Mouse (Mus musculus): ENCODE results near the gene Rbm46. TPM values are rescaled to one million over a fixed set of nuclear protein-coding genes. Genes with fewer than 3 reads are reported as not detected.
A peak's percentile ranks its signal among the peaks of the same experiment; 100 is the strongest.

The Rbm46 gene
- 1.0 and 1.1 TPM in 2 replicates for polyA plus RNA-seq (2012; rRNA removed)

DNA sequence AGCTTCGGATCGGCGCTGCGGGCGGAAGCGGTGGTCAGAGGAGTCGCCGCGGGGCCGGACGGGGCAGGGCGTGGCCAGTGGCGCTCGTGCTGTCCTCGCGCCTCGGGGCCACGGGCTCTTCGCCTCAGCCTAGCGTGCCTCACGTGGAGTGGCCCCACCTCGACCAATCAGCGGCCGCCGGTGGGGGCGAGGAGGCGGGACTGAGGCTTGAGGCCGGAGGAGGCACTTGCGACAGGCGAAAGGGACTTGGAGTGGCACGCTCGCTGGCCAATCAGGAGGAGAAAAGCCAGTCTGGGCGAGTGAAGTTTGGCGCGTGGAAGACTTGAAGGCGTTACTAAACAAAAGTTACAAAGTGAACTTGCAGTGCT, at the start of gene Rbm46:
Gene Rbm46 (minus strand): TSS at position 112 of the 368 bp plus-strand sequence.
- DNase-seq (ENCODE audit: low spot score) = peak; percentile 58

DNA sequence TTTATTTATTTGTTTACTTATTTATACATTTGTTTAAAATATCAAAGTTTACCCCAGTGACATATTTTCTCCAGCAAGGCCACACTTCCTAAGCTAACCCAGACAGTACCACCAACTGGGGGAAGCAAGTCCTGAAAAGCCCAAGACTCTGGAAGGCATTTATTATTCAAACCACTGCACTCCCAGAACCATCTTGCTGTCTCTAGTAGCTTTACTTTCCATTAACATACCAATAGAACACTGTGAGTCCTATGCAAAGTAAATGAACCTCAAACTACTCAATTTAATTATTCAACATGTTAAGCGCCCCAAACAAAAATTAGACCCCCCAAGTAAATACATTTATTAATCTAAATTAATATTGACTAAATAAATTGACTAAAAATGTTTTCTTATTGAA, 39.3 kb upstream of the Rbm46 start:
- no peak for DNase-seq (ENCODE audit: low spot score)

GRCm38 (mm10) chr3:82908671-82909070, 32.4 kb upstream of the Rbm46 start:
- no peak for DNase-seq (ENCODE audit: low spot score)

DNA sequence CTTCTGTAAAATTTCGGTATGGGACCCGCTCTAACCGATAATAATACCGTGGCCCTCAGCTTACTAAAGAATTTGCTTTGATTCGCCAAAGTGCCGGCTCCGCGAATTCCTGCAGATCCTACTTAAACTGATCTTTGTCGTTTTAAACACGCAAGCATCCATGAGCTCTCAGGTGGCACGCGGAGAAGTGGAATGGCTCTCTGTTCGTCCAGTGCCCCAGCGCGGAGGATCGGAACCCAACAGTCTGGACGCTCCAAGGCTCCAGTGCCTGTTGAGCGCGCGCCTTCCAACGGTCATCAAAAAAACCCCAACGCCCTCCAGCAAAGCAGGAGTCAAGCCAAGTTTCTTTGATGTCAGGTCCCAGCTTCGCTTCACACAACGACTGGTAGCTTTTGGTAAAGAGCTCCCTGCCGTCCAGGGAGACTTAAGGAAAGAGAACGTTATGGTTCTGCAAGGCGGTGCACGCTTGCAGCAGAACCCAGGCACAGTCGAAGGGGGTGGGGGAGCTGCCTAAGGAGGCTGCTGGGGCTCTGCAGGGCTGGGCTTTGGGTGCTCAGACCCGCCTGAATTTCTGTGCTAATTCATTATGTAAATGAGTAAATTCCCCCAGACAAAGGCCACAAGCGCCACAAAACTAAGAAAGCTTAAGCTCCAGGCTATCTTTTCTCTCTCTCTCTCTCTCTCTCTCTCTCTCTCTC, 28.1 kb upstream of the Rbm46 start:
- DNase-seq (ENCODE audit: low spot score) = no peak

- DNase-seq (ENCODE audit: low spot score) = peak; percentile 23
Observed at GRCm38 (mm10) chr3:82903613-82904205, 27.4 kb upstream of the Rbm46 start, which contains the start of gene Lrat. Gene Lrat, minus strand, starts transcription at chr3:82903973.

GRCm38 (mm10) chr3:82902757-82903612, 26.7 kb upstream of the Rbm46 start:
- no peak for DNase-seq (ENCODE audit: low spot score)

DNA sequence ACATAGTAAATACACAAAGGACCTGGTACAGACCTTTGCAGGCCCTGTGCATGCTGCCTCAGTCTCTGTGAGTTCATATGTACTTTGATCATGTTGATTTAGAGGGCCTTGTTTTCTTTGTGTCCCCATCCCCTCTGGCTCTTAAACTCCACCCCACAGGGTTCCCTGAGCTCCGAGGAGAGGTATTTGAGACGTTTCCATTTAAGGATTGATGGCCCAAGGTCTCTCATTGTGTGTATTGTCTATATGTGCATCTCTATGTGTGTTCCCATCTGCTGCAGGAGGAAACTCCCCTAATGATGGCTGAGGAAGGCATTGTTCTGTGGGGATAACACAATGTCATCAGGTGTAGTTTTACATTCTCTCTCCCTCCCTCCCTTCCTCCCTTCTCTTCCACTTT, 12.6 kb upstream of the Rbm46 start:
- DNase-seq (ENCODE audit: low spot score) = no peak

DNA sequence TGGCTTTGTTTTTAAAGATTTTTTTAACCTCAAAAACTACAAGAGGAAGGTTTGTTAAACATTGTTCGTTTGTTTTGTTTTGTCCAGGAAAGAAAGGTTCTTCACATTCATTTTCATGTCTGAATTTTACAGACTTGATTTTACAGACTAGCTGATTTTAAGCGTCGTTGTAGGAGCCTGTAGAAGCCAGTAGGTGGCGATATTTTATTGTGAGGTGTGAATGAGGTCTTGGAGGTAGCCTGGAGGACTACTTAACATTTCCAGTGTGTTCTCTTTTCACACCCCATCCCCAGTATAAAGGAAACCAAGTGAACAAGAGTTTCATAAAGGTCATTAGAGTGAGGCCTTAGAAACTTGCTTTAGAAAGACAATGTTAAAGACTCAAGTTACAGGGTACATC, 975 bp upstream of the Rbm46 start:
- DNase-seq (ENCODE audit: low spot score) = no peak

GRCm38 (mm10) chr3:82875671-82876371, 462 bp downstream of the Rbm46 start:
- no peak for DNase-seq (ENCODE audit: low spot score)

GRCm38 (mm10) chr3:82857414-82858077, 18.7 kb downstream of the Rbm46 start:
- DNase-seq (ENCODE audit: low spot score) = no peak

DNA sequence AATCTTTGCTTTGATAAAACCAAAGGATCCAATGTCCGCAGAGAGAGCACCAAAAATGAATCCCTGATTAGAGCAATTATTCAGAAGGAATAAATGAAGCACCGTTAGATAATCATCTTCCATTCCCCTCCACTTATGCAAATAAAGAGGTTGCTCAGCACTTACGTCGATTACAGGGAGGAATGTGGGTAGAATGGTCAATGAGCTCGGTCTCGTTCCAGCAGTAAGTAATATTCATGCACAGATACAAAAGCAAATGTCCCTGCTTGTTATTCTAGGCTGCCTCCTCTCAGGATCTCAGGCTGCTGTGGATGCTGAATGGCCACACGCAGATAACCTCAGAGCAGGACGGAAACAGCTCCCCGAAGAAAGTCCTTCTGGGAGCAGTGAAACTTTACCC, 51.1 kb downstream of the Rbm46 start:
- no peak for DNase-seq (ENCODE audit: low spot score)

DNA sequence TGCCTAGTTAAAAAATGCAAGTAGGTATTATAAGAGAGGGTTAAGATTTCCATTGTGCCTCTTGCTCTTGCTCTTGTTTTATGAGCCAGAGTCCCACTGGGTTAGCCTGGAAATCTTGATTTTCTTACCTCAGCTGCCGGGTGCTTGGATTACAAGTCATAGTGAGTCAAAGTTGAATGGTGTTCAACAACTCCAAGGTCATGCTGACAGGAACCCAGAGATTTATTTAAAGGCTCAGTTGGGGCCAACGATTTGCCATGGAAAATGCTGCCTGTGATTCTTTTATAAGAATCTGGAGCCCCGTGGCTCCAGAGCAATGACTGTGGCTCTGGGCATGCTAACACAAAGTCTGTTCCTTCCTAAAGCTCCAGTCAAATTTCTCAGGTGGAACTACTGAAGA, 64.4 kb downstream of the Rbm46 start:
- no peak for DNase-seq (ENCODE audit: low spot score)

DNA sequence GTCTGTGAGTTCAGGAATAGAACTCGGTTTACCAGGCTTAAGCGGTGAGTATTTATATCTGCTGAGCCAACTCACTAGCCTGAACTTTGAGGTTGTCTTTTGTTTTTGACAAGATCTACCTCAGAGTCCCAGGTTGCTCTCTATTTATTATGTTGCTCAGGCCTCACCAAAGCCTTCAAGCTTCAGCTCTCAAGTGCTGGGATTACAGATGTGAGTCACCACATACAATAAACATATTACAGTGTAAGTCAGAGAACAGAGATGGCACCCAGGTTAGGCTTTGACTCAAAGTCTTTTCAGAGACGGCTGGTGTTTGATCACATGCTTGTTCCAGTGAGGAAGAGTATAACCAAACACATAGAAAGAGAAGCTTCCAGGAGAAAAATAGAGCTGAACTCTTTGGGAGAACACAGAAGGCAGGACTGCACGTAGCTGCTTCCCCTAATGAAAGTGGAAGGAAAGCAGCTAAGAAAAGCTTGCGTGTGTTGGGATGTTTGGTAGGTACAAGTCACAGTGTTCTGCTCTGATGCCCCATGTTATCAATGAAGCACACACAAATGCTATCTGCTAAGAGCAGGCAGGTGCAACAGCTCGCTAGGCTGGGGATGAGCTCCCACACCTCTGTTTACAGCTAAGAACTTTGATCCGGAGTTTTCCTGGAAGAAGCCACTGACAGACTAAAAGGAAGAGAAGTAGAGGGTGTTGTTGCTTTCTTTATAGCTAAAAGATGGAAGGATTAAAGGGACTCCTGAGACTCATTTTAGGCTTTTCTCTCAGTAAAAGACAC, 65.8 kb downstream of the Rbm46 start:
- DNase-seq (ENCODE audit: low spot score) = no peak

DNA sequence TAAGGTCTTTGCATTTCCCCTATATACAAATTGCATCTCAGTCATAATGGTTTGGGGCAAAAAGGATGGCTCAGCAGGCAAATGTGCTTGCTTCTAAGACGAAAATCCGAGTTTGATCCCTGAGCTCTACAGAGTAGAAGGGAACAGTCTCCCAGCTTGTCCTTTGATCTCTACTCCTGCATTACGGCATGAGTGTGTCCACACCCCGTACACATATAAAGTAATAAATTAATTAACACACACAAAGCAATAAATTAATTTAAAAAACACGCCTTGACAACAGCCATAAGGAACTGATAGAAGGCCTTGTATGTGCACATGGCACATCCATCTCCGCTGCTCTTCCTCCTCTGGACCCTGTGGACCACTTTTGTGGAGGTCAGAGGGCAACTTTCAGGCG, 66.5 kb downstream of the Rbm46 start:
- no peak for DNase-seq (ENCODE audit: low spot score)

DNA sequence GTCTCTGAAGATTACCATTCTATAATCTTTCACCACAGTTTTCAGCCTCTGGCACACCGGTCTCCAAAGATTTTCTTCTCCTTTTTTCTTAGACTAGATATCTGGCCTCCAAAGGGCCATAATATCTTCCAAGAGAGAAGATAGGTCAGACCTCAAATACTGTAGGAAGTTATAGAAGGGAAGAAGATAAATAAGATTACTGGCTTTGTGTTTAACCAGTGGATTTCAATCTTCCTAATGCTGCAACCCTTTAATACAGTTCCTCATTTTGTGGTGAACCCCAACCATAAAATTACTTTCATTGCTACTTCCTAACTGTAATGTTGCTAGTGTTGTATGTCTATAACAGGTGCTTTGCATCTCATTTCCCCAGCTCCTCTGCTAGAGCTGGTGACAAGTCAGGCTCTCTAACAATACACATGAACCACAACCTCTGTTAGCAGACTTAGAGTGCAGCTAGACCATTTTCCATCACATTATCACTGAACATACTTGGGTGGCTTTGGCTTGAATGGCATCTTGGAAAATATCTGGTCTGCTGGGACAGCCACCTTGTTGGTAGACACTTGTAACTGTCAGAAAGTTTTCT, 67.9 kb downstream of the Rbm46 start:
- DNase-seq (ENCODE audit: low spot score) = no peak

DNA sequence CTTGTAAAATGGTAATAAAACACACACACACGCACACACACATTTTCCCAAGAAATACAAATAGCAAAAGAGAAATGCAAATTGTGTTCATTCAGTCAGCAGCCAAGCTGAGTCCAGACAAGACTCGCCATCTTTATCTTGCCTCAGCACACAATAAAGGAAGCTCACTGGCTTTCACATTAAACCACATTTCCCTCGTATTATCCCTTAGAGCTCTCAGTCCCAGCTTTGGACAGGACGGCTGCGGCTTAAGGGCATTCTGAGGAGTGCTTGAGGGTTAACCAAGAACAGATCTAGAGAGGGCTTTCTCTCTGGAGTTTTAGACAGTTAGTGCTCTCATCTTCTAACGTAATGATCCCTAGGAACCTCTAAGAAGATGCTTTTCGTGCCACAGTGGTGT, 71.0 kb downstream of the Rbm46 start:
- no peak for DNase-seq (ENCODE audit: low spot score)

DNA sequence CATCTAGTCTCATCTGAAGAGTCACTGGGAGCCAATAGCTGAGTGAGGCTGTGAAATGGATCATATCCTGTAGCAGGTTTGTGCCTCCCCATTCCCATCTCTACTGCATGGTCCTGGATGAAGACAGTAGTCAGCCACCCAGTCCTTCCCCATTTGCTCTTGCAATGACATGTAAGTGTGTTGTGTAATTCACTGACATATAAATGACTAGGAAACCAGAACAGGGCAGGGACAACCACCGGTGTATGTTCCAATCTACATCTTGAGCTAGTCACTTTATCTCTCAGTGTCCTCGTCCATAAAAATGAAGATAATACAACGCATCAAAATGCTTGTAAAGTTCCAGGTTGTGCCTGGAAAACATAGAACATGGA, 75.8 kb downstream of the Rbm46 start:
- no peak for DNase-seq (ENCODE audit: low spot score)

DNA sequence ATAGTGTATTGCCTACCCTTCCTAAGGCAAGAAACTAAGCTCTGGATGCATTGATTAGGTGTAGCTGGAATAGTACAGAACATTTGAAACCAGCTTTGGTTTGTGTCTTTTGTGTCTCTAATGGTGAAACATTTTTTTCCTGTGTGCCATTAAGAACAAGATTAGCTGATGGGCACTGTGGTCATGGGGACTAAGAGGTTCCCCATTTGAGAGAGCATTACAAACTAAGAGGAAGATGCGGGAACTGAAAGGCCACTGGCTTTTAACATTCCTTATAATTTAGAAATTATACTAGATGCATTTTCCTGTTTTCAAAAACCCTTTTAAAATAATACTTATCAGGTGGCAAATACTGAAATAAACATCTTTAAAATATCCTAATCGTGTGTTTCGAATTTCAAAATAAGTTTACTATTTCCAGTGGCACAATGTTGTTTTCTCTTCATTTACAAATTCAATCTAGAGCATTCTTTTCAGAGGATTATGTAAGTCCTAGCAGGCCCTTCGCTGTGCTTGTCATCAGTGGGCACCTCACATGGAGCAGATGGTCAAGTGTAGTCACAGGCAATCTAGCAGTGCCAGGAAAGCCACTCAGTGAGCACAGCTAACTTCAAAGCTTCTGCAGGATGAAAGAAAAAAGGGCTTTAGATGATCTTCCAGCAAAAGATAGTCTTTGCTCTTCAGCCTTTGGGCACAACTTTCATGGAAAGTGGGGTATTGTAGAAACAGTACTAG, 76.4 kb downstream of the Rbm46 start:
- DNase-seq (ENCODE audit: low spot score) = no peak

DNA sequence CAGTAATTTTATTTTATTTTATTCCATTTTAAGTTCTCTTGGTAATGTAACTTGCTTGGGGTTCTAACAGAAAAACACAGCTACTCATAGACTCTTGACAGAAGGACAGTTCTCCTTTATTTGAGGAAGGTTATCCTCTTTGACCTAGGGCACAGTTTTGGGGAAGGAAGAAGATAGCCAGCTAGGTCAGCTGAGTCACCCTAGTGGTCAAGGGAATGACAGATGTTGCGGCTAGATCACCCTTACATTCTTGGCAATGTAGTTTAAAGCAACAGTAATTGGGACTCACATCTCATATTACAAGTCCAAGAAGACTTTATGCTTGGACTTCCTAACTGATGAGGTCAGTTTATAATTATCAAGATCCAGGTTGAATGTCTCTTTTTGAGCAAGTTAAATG, 82.6 kb downstream of the Rbm46 start:
- DNase-seq (ENCODE audit: low spot score) = no peak

- DNase-seq (ENCODE audit: low spot score) = no peak
Observed at GRCm38 (mm10) chr3:82791663-82792062, 84.6 kb downstream of the Rbm46 start.
